Mouse (Mus musculus) inflammation-experienced regulatory T-cells, adult 6 months (primary cell): ENCODE data around the gene Adgrl3. TPM values are rescaled to one million over a fixed set of nuclear protein-coding genes. Genes with fewer than 3 reads are reported as not detected.

ENCODE experiments used
- ATAC-seq: one replicate; pipeline ENCODE4 v1.8.0; 2017
- polyA plus RNA-seq, 3 experiments: library from polyadenylated mRNA; unstranded; fragments of 100-300 nt; shearing (Covaris generic); gene quantifications; one replicate each; pipeline ENCODE4 v1.2.1; 2017

Gene Adgrl3
- polyA plus RNA-seq, 3 experiments from 2014 or later, result 0.96 TPM; not detected in 2

DNA sequence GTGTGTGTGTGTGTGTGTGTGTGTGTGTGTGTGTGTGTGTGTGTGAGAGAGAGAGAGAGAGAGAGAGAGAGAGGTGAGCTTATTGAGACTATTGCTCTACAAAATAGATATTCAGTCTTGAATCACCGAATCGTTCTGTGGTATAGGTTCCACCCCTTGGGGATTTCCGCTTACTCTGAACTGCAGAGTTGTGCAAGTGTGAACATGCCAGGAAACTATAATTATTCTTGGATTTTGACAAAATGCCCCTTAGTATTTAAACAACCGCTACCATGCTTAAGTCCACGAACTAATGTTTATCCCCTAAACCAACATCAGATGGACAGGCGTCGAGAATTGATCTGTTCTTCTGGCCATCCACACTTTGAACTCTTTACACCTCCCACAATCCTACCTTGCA is 57.1 kb downstream of the Adgrl3 start:
- ATAC-seq, result no peak

DNA sequence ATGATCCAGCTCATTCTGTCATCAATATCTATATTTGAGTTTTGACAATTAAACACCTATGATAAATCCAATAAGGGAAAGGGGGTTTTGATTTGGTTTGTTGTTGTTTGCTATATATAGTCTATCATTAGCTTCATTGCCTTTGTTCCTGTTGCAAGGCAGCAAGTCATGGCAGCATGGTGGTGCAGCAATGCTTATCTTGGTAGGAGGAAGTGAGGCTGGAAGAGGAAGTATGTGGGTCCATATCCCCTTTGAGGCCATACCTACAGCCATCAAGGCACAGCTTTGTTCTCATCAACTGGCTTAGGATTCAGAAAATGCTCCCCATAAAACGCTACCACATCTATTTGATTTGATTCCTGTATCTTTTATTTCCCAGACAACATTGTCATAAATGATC is 58.1 kb downstream of the Adgrl3 start:
- ATAC-seq, result no peak

DNA sequence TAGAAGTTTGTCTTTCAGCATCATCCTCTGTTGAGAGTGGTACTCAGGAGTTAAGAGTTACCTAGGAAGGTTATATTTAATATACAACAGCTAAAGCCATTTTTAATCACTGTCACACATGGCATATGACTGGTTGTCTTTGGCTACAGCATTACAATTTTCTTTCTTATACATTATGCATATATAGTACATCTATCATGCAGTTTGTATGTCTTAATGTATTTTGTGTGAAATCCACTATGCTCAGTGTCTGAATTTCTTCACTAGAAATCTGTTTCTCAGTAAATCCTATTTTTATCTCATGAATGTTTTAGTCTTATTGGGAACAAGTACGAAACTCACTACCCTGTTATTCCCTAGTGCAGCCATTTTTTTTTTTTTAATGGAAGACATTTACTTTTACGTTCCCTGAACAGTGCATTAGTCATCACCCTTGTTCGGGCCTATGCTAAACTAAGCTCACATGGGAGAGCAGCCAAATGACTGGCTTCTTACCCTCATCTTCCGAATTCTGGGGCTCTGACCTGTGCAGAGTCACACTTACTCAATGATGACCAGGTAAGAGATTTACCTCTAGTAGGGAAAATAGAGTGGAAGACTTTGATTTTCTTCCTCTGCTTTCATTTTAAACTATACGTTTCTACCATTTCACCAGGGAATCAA is 63.9 kb downstream of the Adgrl3 start:
- no peak for ATAC-seq

DNA sequence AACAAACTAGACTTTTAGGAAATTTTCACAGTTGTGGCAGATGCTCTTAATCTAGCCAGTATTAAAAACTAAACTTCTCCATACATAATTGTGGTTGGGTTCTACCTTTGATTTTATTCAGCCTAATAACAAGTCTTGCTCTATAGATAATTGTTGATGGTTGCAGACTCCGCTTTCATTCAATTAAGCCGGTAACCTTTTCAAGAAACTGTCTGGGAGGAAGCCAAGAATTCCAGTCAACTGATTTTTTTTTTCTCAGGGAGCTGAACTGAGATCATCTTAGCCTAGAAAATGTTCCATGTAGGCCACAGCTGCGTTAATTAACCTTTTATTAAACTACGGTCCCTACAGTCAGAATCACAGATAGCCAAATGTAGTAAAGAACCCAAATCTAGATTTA is 65.2 kb downstream of the Adgrl3 start:
- no peak for ATAC-seq

DNA sequence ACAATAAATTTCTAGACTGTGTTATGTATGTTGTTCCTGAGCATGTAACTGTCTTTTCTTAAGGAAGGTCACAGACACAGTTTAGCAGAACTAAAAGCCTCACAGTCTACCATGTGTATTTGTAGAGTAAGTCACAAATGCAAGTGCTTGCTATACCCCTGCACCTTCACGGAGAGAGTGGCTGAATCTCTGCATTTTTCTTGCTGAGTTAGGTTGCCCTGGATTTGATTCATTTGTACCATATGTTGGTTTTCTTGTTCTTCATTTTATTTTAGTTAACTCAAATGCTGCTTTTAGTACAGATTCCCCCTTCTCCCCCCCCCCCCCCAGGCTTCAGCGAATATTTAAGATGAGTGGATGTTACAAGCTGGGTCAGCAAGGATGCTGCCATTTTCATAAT is 68.7 kb downstream of the Adgrl3 start:
- ATAC-seq, result no peak

DNA sequence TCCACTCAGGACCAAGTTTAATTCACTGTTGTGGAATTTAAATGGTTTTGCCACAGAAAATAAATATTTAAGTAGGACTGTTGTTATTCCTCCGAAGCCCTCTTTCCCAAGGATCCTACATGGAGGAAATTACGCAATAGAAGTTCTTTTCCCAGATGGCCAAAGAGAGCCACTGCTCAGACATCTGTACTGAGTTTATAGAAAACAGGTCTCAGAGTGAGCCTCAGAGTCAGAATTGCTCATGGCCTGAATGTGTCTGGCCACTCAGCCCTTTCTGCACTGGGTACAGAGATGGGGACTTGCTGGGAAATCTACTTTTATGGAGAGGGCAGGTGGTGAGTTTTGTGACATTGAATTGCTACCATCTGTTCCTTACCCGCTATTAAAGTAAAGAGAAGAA is 74.7 kb downstream of the Adgrl3 start:
- ATAC-seq, result no peak

DNA sequence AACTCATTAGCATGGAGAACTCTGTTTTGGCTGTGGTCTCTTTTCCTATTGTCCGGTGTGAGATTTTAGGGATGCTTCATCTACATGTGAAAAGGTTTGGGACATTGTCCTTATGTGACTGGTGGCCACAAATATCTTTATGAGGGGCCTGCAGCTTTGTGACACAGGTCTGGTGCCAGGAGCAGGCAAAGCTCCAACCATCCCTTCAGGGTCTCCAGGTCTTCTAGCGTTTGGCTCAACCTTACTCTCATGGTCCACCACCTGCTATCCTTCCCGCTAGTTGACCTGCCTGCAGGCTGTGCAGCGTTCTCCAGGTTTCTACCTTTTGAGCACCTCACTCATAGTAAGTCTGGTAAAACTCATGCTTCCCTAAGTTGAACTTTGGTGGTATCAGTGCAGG is 77.2 kb downstream of the Adgrl3 start:
- no peak for ATAC-seq

DNA sequence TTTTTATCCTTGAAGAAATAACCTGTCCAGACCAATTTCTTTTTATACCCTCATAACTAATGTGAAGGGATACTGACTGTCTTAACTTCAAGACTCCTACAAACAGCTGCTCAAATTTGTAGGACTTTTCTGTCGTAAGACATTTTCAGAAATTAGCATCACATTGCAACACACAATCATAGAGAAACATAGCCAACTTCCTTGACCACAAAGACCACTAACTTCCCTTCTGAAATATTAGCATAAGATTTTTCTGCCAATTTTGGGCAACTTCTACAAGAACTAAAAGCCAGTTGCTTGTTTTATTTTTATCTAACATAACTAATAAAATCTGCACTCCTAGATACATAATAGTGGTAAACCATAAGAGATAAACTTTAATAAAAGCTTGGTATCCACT is 87.5 kb downstream of the Adgrl3 start:
- no peak for ATAC-seq

DNA sequence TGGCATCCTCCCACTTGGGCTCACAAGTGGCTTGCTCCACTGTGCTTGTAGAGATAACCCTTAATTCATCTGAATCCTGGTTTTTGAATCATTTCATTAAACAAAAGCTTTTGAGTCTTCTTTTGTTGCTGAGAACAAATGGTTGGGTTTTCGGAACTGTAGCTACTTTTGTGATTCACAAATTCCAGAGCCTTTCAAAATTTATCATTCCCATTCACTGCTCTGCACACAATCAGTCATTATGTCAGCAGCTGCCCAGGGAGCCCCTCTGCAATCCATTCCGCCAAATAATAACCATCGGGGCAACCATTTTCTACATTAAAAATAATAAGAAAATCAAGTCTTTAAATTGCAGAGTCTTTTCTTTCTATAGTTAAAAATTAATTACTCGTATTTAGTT is 104.5 kb downstream of the Adgrl3 start:
- no peak for ATAC-seq

DNA sequence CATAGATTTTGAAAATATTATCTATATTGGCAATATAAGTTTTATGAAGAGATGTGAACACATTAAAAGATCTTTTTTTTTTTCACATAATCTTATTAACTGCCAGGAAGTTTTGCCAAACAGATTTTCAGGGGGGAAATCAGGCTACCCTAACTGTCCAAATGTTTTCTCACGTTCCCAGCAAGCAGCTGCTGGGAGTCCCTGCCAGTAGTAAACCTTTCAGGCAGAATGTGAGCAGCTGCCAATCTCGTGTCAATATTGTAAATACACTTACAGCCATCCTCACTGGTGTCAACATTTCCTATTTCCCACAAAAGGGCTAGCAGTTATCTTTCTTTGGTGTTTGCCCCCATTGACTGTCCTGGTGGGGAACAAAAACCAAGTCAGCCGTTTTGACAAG is 107.7 kb downstream of the Adgrl3 start:
- no peak for ATAC-seq

DNA sequence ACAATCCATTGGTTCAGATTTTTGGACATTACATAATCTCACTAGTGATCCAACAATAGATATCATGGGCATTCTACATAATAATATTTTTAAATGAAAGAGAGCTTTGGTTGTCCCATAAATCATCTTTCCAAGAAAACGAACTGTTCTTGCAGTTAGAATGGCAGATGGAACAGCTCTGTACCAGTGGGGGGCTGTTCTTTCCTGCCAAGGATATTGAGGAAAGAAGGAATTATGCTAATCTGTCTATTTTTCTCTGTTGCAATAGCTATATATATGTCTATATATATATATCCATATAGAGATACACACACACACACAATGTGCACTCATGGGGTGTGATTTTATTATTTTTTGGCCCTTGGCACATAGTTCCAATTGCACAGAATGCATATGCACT is 116.5 kb downstream of the Adgrl3 start:
- ATAC-seq, result no peak

DNA sequence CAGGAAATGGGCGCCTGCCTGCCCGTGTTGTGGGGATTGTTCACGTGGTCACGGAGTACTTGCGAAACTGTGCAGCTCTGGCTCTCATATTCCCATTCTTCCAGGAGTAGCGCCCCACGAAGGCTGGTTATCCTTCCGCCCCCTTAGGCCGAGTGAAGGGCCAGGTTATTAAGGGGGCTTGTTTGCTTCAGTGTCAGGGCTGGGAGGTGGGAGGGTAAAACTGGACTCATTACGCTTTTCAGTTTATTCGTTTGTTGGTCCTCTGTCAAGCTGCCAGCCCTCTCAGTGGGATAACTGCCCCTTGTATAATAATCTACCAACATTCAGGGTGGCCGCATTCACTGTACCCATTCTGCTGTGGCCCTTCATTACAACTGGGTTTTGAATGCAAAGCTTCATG is 135.9 kb downstream of the Adgrl3 start:
- ATAC-seq, result no peak

DNA sequence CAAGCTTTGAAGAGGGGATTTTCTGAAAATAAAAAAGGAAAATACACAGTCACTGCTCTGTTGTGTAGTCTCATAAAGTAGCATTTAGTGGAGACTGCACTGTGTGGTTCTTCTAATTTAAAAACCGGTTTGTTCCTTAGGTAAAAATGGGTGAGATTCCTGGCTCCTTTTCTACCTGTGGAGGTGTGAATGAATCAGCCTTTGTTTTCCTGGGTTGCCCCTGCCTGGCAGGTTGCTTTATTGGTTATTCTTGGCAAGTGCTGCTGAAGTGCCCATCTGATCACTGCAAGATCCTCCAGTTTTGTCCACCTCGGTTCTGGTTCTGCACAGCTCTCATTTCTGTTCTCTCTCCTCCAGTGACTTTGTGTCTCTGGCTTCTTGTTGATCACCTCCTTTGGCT is 136.3 kb downstream of the Adgrl3 start:
- no peak for ATAC-seq

DNA sequence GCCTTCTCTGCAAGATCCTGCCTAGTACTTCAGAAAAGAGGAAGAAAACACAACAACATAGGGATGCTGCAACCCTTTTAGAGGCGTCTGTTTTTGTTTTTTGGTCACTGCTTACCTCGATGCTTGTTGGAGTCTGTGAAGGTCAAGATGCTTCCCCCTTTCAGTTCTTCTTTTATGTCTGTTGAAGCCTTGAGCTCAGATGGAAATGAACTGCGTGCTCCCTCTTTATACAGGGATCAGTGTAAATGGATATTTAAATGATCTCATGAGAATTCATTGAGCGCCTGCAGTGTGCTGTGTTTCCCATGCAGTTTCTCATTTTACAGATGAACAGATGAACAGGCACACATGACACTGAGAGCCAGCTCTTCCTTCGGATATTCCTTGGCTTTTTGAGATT is 136.9 kb downstream of the Adgrl3 start:
- no peak for ATAC-seq

DNA sequence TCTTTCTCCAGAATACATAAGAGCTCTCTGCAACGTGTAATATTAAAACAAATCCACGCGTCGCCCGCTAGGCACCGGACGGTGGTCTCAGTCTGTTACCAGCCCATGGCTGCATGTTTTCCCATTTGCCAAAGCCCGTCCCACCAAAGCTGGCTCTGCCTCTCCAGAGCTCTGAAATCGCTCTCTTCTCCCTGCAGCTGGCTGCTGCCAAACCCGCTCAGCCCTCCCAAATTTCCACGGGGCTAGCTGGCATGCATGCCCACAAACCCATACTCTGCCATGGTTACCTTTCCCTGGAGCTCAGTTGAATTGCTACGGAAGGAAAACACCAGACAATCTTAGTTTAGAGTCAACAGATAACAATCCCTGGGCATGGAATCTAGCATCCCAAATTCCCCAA is 139.1 kb downstream of the Adgrl3 start:
- no peak for ATAC-seq

DNA sequence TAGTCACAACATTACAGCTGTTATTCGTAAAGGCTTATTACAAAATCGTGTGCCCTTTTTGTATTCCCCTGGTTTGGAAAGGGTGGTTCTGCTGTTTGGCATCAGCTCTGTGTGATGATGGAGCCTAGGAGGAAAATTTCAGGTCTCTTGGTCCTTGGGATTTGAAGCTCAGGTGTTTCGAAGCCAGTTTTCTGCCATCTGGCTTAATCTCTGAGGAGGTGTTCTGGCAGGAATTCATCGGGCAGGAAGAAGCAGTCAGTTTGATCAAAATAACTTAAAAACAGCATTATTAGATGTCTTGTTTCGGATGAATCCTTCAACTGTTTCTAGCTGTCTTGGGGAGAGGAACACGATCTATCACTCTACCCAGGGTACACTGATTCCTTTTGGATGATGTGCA is 140.5 kb downstream of the Adgrl3 start:
- ATAC-seq, result no peak

DNA sequence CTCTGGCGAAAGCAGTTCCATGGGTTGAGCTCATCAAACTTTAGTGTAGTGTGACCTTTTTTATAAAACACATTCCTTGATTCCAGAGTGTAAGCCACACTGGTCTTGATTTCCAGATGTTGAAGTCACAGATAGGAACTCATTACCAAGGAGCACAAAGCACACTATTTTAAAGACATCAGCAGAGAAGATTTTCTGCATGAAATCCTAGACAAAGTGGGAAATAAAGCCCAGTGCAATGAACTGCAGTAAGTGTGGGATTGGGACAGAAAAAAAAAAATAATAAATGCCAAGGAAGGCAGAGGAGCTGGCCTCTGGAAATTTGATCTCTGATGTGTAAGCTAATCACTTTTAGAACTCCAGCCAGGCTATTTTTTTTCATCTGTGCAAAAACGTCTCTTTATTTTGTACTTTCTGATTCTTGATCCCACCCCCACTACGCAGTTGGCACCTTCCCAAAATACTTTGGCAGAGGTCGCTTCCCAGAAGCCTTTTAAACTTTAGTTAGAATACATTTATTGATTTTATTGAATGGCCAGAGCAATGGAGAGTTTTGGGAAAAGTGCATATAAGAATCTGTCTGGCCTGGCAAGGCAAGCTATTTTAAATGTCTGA is 169.0 kb downstream of the Adgrl3 start:
- ATAC-seq, result no peak

DNA sequence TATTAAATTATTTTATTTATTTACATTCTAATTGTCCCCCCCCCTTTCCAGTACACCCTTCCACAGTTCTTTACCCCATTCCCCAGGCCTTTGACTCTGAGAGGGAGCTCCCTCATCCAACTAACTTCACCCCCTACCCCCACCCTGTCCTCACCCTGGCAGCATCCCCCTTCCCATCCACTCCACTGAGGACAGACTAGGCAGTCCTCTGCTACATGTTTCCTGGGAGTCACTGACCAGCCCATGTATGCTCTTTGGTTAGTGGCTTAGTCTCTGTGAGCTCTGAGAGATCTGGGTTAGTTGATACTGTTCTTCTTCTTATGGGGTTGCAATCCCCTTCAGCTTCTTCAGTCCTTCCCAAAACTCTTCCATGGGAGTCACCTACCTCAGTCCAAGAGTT is 180.4 kb downstream of the Adgrl3 start:
- no peak for ATAC-seq

DNA sequence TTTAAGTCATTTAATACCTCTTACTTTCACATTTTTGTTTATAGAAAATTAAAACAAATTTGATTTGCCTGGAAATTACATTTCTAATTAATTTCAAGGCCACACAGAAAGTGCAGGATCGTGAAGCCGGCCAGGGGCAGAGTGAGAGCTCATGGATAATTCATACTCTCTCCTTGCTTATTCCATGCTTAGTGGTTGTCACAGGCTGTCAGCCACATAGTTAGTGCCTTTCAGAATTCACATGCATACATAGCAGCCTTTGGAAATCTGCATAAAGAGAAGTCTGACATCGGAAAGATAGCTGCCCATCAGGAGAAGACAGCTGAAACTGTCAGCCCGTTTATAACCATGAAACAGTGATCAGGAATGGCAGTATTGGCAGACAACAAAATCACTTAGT is 181.9 kb downstream of the Adgrl3 start:
- no peak for ATAC-seq

DNA sequence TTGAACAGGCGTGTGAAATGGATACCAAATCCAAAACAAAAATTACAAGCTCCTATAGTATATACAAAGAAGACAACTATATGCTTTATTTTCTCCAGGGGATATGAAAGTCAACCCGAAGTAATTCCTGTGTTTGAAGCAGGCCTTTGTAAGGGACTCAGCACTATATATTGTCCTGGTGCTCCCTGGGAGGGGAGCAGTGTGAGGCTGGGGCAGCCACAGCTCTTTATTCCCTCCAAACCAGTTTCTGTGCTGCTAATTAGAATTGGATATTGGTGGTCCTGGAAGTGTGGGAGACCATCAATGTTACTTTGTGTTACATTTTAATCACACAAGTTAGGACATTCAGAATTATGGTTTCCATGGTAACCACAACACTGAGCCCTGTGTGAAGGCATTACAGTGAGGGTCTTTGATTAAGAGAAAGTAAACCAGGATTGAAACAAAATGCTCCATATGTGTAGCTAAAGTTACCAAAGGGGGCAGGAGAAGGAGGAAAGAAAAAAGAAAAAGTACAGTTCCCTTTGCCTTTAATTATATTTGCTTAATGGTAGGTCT is 198.6 kb downstream of the Adgrl3 start:
- no peak for ATAC-seq

DNA sequence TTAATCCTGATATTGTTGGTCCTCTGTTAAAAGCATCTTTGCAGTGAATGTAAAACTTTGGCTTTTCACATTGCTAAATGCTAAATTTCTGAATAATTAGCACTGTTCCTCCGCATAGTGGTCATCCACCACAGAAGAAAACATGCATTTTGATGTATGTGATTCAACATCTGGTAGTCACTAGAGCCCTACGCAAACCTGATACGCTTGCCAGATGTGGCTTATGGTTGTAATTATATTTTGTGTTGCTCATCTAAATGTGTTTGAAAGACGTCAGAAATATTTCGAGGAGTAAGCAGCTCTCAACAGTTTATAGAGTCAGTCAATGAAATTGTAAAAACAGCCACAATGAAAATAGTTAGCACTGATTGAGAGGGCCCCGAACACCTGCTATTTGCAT is 204.5 kb downstream of the Adgrl3 start:
- ATAC-seq, result no peak

DNA sequence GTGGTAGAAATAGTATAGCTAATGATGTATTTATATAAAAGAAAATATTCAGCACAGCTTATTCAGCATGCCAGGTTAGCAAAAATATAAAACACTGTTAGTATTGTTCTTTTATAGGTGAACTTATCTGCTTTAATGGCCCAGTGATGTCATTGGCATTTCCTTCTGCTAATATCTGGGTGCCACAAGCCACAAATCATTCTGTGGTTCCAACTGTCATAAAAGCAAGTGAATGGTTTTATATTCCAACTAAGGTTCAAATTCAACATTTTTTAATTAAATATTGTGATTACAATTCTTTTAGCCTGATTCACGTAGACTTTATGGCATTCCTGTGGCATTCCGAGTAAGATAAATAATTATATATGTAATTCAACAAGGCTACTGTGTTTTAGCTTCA is 205.5 kb downstream of the Adgrl3 start:
- no peak for ATAC-seq

DNA sequence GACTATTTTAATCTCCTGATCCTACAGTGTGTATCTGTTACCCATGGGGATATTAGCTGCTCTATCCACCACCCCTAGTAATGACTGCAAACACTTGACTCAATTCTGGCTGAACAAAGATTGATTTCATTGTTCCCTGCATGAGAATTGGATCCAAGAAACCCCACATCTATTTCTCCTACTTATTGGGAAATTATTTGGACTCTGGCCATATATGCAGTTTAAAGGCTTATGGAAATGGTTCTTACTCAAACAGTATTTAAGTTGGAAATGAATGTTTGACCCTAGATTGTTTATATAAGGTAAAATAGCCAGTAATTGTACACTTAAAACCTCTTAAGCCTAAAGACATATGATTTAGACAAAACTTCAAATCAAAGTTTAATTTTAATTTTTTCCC is 207.3 kb downstream of the Adgrl3 start:
- no peak for ATAC-seq

DNA sequence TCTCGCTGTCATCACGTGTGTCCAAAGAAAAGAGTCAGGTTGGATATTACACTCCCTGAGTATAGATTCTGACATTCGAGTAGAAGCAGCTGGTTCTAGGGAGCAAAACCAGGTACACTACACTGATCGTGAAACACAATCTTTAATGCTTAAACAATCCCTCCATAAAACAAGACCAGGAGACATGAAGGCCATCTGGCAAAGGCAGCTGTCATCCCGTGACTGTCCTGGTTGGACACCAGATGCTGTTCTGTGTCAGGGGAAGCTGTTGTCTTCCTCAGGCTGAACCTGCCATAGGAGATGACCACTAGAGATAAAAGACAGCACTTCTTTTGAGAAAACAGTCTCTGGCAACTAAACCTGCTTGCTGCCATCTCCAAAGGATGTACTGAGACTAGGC is 228.8 kb downstream of the Adgrl3 start:
- ATAC-seq, result no peak

DNA sequence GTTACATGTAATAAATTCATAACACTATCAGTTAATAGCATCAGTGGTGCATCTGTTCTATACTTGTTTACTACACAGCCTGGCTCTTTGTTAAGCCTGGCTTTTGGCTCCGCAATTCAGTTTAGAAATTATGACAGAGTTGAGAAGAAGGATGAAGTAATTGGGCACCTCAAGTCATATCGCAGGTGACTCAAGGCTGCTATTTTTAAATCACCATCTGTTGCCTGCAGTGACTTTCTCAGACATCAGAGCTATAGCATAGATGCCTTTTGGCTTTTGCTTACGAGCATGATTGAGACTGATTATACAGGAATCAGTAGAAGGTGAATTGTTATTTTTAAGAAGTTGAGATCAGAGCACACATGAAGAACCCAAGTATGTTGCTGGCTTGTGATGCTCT is 236.2 kb downstream of the Adgrl3 start:
- no peak for ATAC-seq
